Mouse (Mus musculus) layer of hippocampus, adult 18-20 months (tissue): ENCODE results near the gene Arih2. TPM values are rescaled to one million over a fixed set of nuclear protein-coding genes. Genes with fewer than 3 reads are reported as not detected.

ENCODE experiments used
- DNase-seq, 2 experiments: peaks; one replicate each; pipeline ENCODE4 v3.0.0; 2022; ENCODE audit warnings: low spot score in 2 of 2
- total RNA-seq, 2 experiments: library from RNA; stranded (reverse); gene quantifications; 2 replicates each; pipeline ENCODE4 v1.2.3; 2021

Gene Arih2
- total RNA-seq, 2 experiments from 2014 or later, result 48.7 to 59.4 TPM

DNA sequence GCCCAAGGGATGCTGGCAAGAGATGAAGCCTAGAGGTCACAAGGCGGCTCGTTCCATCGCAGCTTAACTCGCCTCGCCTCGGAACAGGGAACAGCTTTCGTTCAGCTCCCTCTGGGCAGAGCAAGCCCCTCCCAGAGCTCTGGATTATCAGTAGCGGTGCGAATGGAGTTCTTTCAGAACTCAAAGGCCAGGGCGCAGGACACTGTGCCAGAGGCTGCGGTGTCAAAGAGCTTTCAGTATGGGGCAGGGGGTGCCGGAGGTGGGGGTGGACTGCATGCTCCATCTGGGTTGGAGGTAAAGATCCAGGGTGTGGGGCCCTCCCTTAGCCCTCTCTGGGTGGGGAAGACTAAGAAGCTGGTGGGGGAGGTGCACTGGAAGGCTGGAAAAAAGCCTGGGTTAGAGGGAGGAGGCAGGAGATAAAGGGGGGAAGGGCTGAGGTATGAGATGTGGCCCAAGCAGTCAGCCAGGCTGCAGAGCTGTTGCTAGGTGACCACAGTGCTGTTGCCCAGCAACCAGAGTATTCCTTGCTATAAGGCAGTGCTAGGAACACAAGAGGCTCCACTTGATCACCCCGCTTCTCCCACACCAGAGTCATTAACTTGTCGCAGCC, 61.5 kb downstream of the Arih2 start:
- peak; percentile 86 to 94 for DNase-seq

DNA sequence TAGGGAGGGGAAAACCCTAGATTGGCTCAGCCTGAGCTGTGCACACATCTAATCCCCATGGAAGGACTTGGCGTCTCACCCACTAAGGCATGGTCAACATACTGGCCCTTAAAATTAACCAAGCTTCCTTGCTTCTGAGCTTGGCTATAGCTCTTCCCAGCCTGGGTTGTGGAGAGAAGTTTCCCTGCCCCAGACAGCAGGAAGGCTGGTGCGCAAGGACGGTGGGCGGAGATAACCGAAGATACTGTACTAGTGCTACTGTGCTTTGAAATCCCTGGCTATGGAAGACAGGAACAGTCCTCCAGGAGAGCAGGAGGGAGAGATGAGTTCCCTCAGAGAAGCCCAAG, 69.9 kb downstream of the Arih2 start:
- DNase-seq, result peak in 1 of 2 experiments; percentile 61

DNA sequence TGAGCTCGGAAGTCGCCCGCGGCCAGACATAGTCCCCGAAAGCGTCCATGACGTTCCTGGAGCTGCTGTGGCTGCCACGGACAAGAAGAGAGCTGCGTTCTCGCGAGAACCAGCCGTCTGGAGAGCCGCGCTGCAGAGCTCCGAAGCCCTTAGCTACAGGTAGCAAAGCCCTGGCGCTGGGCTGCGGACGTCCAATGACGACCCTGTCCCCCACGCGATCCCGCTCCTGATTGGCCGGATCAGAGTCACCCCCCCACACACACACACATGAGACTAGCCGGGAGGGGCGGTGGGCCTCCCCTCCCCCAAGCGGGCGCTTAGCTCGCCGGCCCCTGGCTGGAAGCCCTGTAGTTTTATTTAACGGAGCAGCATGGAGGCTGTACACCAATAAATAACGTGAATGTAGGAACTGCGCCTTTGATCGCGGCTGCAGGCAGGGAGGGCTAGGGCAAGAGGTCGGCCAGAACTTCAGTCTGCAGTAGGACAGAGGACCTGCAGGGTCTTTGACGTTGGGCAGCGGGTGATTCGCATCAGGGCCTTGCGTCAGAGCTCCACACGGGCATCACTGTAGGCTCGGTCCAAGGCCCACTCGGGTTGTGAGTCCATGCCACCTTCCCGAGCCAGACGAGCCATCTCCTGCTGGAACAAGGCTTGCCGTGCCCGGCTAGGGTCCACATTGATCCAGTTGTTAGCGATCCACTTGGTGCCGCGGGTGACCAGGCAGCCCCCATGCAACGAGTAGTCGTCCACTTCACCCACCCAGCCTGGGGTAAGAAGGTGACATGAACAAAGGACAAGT, 70.4 kb downstream of the Arih2 start, which contains the start of gene Wdr6:
TSS of gene Wdr6 (minus strand) at position 195 of the 799 bp plus-strand sequence.
- peak; percentile 82 to 83 for DNase-seq

DNA sequence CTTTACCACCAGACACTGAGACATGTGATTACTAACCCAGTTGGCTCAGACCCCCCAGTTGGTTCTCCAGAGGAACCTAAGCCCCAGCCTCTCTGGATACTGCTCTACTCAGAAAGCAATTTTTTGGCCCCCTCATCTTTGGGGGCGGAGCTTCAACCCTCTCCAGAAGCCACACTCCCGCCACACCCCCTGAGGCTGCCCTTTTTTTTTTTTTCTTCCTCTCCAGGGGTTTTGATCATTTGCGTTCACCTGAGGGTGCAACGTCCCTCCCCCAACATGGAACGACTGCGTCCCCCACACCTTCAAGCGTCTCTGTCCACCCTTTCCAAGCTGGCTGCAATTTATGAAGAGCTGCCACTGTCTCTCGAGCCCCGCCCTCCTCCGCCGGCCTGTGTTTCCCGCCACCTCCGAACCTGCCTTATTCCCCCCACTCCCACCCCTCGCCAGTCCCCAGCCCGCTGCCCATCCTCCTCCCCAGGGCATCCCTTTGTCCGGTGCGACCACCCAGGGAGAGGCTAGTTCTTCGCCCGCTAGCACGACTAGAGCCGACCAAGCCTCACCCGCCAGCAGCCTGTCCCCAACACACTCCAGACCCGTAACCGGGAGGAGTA, 71.1 kb downstream of the Arih2 start:
- no peak for DNase-seq

DNA sequence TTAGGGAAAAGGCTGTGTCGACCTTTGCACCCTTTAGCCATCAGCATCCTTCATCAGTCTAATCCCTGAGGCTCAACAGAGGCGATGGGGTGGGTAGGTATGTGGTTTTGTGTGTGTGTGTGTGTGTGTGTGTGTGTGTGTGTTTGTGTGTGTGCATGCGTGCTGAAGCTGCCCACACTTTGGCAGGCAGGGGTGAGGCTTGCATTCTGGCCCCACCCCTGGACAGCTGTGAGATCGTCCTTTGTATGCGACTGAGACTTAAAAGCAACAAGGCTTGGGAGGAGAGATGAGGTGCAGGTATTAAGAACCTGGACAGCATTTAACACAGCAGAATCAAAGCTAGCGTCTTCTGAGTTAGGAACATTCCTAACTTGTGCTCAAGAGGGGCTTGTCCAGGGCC, 72.2 kb downstream of the Arih2 start:
- no peak for DNase-seq

DNA sequence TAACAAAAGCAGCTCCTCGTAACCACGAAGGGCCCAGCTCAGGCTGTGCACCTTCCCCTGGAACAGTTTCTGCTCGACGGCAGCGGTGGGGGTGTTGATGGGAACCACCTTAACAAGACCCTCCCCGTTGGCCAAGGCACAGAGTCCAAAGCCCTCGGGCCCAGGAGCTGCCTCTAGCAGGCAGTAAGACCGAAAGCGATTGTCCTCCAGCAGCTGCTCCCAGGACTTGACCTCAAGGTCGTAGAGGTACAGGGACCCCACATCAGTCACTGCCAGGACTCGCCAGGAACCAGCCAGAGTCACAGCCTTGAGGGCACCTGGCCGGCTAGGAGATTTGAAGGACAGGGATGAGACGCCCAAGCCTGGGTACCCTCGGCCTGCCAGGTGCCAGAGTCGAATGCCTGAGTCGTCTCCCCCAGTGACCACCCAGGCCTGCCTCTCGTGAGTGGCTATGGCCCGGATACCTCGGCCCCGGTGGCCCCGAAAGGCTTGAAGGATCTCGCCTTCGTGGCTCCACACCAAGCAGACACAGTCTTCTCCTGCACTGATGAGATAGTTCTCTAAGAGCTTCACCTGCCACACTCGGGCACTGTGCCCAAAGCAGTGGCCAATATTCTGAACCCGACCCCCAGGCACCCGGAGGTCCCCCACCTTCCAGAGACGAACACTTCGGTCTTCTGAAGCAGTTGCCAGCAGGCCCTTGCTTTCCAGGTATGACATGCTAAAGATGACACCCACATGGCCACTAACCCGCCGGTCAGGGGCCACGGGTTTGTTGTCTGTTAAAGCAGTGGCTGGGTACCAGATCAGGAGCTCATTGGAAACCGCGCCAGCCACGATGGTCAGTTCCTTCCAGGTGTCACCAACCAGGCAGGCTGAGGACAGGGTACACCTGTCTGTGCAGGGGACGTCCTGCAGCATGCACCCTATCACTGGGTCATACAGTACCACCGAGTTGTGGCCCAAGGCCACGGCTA, 73.6 kb downstream of the Arih2 start:
- DNase-seq, result no peak

DNA sequence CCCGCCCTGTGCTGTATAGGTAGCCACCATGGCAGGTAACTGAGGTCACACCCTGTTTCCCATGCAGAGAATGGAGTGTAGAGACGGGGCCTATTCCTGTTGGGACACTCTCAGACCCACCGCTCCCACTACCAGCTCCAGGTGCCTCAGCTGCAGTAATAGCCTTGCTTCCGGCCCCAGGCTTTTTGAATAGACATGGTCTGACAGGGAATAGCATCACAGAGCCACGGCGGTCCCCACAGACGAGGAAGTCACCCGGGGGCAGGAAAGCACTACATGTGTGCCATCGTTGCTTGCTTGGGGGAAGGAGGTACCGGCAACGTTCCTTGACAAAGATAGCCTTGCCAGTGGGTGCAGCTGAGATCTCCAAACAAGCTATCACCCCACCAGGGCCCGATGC, 74.3 kb downstream of the Arih2 start:
- DNase-seq, result no peak

DNA sequence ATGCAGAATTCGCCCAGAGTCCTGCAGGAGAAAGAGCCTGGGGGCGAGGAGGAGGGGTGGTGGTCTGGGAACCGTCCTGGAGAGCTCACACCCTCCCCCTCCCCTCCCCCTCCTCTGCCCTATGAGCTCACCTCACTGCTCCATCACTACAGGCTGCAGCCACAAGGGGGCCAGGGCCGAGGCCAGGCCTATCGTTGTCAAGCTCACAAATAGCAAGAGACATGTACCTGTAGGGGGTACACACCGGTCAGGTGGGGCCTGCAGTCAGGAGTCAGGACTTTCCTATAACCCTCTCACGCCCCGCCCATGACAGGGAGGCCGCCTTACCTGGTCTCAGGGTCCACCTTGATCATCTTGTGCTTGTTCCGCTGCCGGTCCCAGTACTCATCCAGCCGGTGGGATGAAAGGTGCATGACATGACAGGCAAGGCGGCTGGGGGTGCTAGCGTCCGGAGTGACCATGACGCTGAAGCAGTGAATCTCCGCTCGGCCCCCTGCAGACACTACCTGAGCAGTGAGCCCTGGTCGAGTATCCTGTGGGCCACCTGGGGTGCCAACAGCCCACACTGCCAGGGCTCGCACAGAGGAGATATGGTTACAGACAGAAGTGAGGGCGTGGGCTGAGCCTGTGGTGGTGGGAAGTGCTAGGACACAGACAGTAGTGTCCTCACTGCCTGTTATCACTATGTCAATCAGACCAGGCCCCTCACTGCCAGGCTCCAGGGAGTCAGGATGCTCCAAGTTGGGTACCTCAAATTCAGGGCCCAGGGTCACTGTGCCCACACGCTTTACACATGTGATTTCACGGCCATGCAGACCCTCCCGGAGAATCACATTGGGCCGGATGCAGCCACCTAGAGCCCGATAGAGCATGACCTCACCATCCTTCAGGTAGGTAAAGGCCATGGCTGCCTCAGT, 75.2 kb downstream of the Arih2 start:
- DNase-seq, result no peak

DNA sequence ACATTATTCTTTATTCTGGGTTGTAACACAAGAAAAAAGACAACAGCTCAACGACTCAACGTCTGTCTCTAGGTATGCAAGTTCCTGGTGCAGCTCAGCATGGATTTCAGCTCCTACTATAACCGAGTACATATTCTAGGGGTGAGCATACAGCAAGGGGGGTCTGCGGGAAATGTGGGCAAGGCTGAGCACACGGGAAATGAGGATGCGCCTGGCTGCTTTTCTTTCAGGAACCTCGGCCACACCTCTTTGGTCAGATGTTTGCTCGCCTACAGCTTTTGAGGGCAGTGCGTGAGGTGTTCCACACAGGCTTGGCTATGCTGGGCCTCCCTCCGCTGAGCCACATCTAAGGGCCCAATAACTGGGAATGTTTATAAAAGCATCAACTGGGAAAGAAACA, 76.9 kb downstream of the Arih2 start:
- no peak for DNase-seq

DNA sequence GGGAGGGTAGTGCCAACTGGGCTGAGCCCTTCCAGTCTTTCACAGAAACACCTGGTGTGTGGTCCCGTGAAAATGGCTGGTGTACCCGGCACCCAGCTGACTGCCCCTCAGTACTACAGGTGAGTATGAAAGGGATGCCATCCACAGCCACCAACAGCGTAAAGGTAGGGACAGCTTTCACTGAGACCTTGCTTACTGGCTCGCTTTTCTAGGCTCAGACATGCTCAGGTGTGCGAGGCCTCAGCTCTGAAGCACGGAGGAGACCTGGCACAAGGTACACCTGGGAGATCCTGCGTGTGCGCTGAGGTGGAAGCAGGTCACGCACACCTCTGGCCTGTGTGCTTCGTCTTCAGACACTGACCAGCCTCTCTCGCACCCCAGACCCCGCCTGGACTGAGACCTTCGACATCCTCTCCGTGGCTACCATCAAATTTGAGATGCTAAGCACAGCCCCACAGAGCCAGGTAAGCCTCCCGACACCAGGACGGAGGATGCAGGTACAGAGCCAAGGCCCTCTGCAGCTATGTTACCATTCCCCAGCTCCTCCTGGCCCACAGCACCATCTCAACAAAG, 77.7 kb downstream of the Arih2 start:
- DNase-seq, result no peak

DNA sequence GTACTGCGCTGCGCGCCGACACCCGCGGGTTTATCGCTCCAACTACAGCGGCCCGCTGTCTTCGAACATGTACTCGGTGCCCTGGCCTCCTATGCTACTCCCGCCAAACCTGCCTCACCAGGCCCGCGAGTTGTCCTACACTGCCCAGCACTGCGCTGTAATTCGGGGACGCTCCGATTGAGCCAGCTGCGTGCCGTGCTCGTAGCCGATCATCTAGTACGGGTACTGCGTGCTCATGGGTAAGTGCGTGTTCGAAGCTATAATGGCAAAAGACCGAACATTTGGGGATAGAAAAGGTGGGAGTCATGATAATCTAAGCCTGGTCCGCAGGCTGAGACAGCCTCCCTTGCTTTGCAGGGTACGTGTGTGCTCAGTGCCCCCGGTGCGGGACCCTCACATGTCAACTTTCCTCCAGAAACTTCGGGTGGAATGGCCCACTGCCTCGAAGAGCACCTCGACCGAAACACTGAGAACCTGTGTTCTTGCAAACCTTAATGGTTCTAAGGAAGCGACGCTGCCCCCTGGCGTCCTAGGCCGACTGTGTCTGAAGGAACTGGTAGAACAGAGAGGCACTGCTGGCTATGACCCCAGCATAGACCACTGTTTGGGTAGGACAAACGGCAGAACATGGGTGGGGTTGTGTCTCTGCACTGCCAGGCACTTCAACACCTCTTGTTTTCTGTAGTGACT, 78.8 kb downstream of the Arih2 start:
- DNase-seq, result peak; percentile 71 to 83

DNA sequence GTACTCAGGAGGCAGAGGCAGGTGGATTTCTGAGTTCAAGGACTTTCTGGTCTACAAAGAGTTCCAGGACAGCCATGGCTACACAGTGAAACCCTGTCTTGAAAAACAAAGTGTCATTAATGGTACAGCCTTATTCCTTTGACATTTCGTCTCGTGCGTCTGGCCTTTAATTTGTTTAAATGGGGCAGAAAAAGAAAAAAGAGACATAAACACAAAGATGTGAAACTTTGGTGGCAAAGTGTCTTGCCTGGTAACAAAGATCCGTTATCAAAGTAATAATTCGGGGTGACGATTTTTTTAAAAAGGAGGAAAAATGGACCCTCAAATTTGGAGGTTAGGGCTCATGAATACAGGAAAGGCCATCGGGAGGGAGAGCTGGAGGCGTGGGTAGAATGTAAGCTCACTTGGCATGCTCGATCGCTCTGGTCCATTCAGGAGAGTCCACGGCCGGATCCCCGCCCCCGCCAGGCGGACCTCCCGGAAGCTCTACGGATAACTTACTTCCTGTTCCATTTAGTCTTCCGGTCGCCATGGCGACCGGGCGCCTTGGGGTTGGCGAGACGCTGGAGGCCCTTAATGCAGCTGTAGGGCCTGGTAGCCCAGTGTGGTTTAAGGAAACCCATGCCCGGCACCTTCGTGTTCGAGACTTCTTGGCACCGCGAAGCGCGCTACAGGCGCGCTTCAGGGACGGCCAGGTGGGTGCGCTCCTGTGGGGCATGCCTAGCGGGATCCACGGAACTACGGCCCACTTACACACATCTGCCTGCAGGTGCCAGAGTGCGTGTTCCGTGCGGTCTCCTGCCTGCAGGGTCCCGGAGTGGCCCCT, 79.6 kb downstream of the Arih2 start, which contains the start of gene Dalrd3:
TSS of gene Dalrd3 (plus strand) at position 506 of the 826 bp plus-strand sequence.
- DNase-seq, result peak; percentile 84 to 94

DNA sequence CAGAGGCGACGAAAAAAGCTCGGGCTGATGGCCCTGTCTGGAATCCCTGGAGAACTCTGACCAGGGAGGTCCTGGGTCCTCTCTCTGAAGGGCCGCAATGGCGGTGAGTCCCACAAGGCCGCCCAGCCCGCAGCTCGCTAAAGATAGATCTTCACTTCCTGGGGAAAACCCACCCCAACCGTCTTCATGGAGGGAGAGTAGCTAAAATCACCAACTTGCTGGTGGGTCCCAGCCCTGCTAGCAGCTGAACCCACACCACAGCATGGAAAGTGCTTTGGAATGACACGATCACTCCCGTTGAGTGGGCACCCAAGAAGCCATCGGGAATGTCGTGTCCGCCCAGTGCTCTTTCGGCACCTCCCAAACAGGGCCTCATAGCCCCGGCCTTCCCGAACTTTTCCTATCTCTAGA, 80.7 kb downstream of the Arih2 start:
- DNase-seq, result no peak

DNA sequence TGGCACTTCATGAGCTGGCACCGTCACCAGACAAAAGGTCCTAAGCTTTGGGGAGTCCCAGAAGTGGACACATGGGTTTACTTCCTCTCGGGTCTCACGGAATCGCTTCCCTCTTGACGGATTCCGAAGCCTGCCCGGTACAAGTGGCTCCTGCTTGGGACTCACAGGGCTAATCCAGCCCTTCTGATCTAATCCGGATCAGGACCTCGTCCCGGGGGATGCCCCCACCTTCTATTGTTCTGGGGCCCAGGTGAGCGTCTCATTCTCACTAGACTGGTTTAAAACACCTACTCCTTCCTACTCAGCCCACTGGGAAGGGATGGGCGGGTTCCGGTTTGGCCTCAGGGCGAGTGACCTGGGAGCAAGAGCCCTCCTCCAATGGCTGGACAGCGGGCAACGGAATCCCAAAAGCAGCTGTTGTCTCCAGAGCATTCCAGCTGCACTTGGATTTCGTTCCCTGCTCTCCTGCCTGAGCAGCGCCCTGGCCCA, 81.2 kb downstream of the Arih2 start:
- no peak for DNase-seq

DNA sequence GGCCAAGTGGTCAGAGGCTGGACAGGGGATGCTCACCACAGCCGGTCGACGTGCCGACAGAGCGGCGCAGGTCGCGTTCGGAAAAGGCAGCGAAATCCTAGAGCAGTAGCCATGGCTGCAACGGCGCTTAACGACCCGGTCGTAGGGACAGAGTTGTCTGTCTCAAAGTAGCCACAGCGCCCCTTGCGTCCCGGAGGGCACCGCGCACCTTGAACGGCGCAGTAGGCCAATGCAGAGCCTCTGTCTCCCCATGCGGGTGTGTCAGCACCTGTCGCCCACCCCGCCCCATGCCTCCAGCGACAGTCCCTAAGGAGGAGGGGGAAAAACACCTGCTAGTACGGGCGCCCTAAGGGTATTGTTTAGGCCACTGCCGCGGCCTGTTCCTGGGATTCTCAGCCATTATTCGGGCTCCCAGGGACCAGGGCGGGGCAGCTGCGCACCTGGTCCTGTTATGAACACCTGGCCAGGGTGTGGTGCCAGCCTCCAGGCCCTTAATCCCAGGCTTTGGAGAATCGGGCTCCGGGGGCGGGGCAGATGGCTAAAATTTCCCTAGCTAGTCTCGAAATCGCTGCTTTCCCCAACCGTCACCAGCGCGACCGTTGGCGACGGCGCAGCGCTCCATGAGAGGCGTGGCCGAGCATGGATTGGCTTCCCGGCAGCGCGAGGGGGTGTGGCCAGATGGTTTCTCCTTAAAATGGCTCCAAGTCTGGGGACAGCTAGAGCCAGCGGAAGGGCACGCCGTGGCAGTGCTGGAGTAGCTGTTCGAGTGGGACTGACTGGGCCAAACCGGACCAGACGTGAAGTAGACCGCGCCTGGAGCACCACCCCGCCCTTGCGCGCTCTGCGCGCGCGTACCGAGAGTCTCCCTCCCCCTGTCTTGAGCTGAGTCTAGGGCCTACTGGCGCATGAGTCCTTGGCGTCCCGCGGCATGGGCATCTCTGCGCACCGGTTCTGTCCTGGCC, 82.1 kb downstream of the Arih2 start, which contains the start of gene Ndufaf3:
TSS of gene Ndufaf3 (minus strand) at position 620 of the 962 bp plus-strand sequence.
- peak; percentile 94 to 97 for DNase-seq

DNA sequence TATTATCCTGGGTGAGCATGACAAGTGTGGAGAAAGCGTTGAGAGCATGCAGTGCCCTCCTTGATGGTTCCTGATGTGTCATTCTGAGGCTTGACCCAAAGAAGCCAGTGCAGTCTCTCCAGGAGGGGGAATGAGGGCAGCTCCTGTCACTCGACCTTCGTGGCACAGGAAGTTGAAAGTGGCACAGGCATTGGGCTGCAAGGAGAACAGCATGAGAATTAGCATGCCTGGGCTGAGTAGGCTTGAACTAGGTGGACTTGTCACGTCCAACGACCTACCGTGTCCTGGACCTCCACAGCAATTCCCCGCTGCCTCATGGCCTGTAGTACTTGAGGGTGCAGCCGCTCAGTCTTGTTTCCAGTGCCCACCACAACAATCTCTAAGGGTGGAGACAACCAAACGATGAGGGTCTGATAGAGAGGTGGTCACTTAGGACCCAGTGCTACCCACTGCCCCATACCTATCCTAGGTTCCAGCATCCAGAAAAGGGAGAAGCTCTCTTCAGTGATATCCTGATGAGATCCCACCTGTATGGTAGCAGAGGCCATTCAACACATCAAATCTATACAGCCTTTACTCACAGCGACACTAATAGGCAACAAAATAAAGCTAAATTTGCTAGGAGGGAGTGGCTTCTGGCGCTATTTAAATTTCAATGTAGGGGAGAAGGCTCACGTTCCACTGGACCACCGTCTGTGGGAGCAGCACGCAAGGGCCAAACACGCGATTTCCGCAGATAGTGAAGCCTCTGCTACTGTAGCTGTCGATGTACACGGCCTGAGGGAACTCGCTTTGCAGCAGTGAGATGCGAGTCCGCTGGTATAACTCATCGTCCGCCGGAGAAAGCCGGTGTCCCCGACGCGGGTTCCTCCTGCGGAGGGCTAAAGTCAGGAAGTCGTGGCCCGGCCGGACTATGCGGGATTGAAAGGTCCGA, 83.0 kb downstream of the Arih2 start:
- no peak for DNase-seq
